Mouse (Mus musculus) embryonic facial prominence, embryonic 10.5 days (tissue): ENCODE data around the gene Prox2. TPM values are rescaled to one million over a fixed set of nuclear protein-coding genes. Genes with fewer than 3 reads are reported as not detected.

Experiments used
- DNase-seq: peaks from one replicate; pipeline ENCODE4 v3.0.0-alpha.2; 2017; ENCODE audit warnings: low spot score
- H3K27ac ChIP-seq: fragments of 300-500 bp; sonication (generic); replicated peaks from 2 replicates; pipeline ENCODE4 v1.5.1; 2016; ENCODE audit warnings: mild to moderate bottlenecking
- H3K27me3 ChIP-seq: fragments of 300-500 bp; sonication (generic); replicated peaks from 2 replicates; pipeline ENCODE4 v1.6.1; 2016; ENCODE audit warnings: low read depth, mild to moderate bottlenecking; ENCODE audit not compliant: poor library complexity, severe bottlenecking
- H3K36me3 ChIP-seq: fragments of 300-500 bp; sonication (generic); replicated peaks from 2 replicates; pipeline ENCODE4 v1.6.1; 2016; ENCODE audit warnings: mild to moderate bottlenecking, moderate library complexity
- H3K4me1 ChIP-seq: fragments of 300-500 bp; sonication (generic); 2 replicates; pipeline ENCODE4 v1.6.1; 2016
- H3K4me3 ChIP-seq: fragments of 300-500 bp; sonication (generic); 2 replicates; pipeline ENCODE4 v1.5.1; 2016; ENCODE audit warnings: mild to moderate bottlenecking, moderate library complexity
- H3K9me3 ChIP-seq: fragments of 300-500 bp; sonication (generic); 2 replicates; pipeline ENCODE4 v1.6.1; 2016; ENCODE audit warnings: mild to moderate bottlenecking
- WGBS: fragments of 180-500 bp; shearing (Covaris S2); methylation state at CpG from one replicate; pipeline ENCODE4 v1.1.7; 2016; 5-methylcytosine and 5-hydroxymethylcytosine counted together
- polyA plus RNA-seq: library from polyadenylated mRNA; unstranded; fragments of >200 nt; fragmentation: Nextera tagmentation; extraction: Ambion mirVana; gene quantifications from 2 replicates; pipeline ENCODE4 v1.2.1, GENCODE M21; 2016

The Prox2 gene
- 2.9 and 3.7 TPM in 2 replicates for polyA plus RNA-seq

GRCm38 (mm10) chr12:85110698-85111592 is at the start of gene Prox2, which contains the start of gene Dlst:
TSS of gene Prox2 (minus strand) at chr12:85110759.
TSS of gene Dlst (plus strand) at chr12:85110833.
- DNase-seq, result peak; percentile 92
- H3K4me3 ChIP-seq, result peak within 1 kb of the TSS; percentile 95
- 0 out of 2 replicates have a peak, but pooled peaks cover 8% of the 10 kb centered on the region for H3K27me3 ChIP-seq
- H3K27ac ChIP-seq, result peak within 1 kb of the TSS; percentile 93
- peaks cover 42% of the 10 kb centered on the region for H3K4me1 ChIP-seq
- WGBS, result under 1% methylated on average over 83 of the region's 83 CpGs
- H3K36me3 ChIP-seq, result peaks cover 25% of the 10 kb centered on the region
- no peaks in the 10 kb centered on the region for H3K9me3 ChIP-seq

- Histone ChIP-seq H3K36me3 (no peaks in the 10 kb centered on the region), H3K4me1 (0 out of 2 replicates have a peak, but pooled peaks cover 2% of the 10 kb centered on the region), H3K9me3 (no peaks in the 10 kb centered on the region), H3K27me3 (no peaks in the 10 kb centered on the region), H3K27ac (no peak overlapping the region), H3K4me3 (no peak overlapping the region)
- DNase-seq, result no peak
- 81% methylated on average over 5 of the region's 5 CpGs for WGBS
Measured at GRCm38 (mm10) chr12:85159592-85159991, 49.0 kb upstream of the Prox2 start.

GRCm38 (mm10) chr12:85158801-85159200 is 48.2 kb upstream of the Prox2 start:
- Histone ChIP-seq H3K4me3 (no peak overlapping the region), H3K36me3 (no peaks in the 10 kb centered on the region), H3K9me3 (no peaks in the 10 kb centered on the region), H3K4me1 (0 out of 2 replicates have a peak, but pooled peaks cover 2% of the 10 kb centered on the region), H3K27me3 (no peaks in the 10 kb centered on the region), H3K27ac (no peak overlapping the region)
- DNase-seq, result no peak
- WGBS, result 90% methylated on average over 8 of the region's 8 CpGs

- H3K9me3 ChIP-seq, result no peaks in the 10 kb centered on the region
- no peaks in the 10 kb centered on the region for H3K36me3 ChIP-seq
- 91% methylated on average over 14 of the region's 14 CpGs for WGBS
- DNase-seq, result no peak
- 0 out of 2 replicates have a peak, but pooled peaks cover 2% of the 10 kb centered on the region for H3K4me1 ChIP-seq
- no peaks in the 10 kb centered on the region for H3K27me3 ChIP-seq
- H3K4me3 ChIP-seq, result no peak overlapping the region
- H3K27ac ChIP-seq, result no peak overlapping the region
Measured at GRCm38 (mm10) chr12:85157797-85158460, 47.4 kb upstream of the Prox2 start.

- WGBS, result 72% methylated on average over 6 of the region's 6 CpGs
- no peak overlapping the region for H3K4me3 ChIP-seq
- H3K27me3 ChIP-seq, result peaks cover 8% of the 10 kb centered on the region
- 0 out of 2 replicates have a peak, but pooled peaks cover 2% of the 10 kb centered on the region for H3K4me1 ChIP-seq
- DNase-seq, result no peak
- H3K36me3 ChIP-seq, result no peaks in the 10 kb centered on the region
- H3K9me3 ChIP-seq, result no peaks in the 10 kb centered on the region
- no peak overlapping the region for H3K27ac ChIP-seq
Measured at GRCm38 (mm10) chr12:85156324-85156723, 45.8 kb upstream of the Prox2 start.

- no peak overlapping the region for H3K27ac ChIP-seq
- H3K27me3 ChIP-seq, result peaks cover 38% of the 10 kb centered on the region
- H3K9me3 ChIP-seq, result no peaks in the 10 kb centered on the region
- H3K4me3 ChIP-seq, result no peak overlapping the region
- H3K4me1 ChIP-seq, result peaks cover 18% of the 10 kb centered on the region
- no peak for DNase-seq
- WGBS, result 83% methylated on average over 3 of the region's 3 CpGs
- no peaks in the 10 kb centered on the region for H3K36me3 ChIP-seq
Measured at GRCm38 (mm10) chr12:85153011-85153410, 42.5 kb upstream of the Prox2 start.

- no peaks in the 10 kb centered on the region for H3K36me3 ChIP-seq
- 16% methylated on average over 28 of the region's 28 CpGs for WGBS
- peak within 1 kb of the TSS; percentile 45 for H3K4me3 ChIP-seq
- H3K27me3 ChIP-seq, result peaks cover 57% of the 10 kb centered on the region
- no peaks in the 10 kb centered on the region for H3K9me3 ChIP-seq
- DNase-seq, result peak; percentile 71
- peaks cover 23% of the 10 kb centered on the region for H3K4me1 ChIP-seq
- no peak within 1 kb of the TSS for H3K27ac ChIP-seq
Measured at GRCm38 (mm10) chr12:85151002-85151774, 40.6 kb upstream of the Prox2 start, which contains the start of gene Rps6kl1. TSS of gene Rps6kl1 (minus strand) at chr12:85151264.

GRCm38 (mm10) chr12:85150321-85151001 is 39.9 kb upstream of the Prox2 start:
- H3K4me1 ChIP-seq, result peaks cover 30% of the 10 kb centered on the region
- H3K27me3 ChIP-seq, result peaks cover 62% of the 10 kb centered on the region
- H3K36me3 ChIP-seq, result no peaks in the 10 kb centered on the region
- no peak for DNase-seq
- peak overlapping the region; percentile 45 for H3K4me3 ChIP-seq
- WGBS, result 7% methylated on average over 20 of the region's 20 CpGs
- H3K27ac ChIP-seq, result no peak overlapping the region
- H3K9me3 ChIP-seq, result no peaks in the 10 kb centered on the region

GRCm38 (mm10) chr12:85146881-85147280 is 36.3 kb upstream of the Prox2 start:
- no peaks in the 10 kb centered on the region for H3K36me3 ChIP-seq
- H3K4me1 ChIP-seq, result peaks cover 35% of the 10 kb centered on the region
- 85% methylated on average over 9 of the region's 9 CpGs for WGBS
- DNase-seq, result no peak
- H3K27ac ChIP-seq, result no peak overlapping the region
- H3K9me3 ChIP-seq, result no peaks in the 10 kb centered on the region
- H3K27me3 ChIP-seq, result peaks cover 59% of the 10 kb centered on the region
- no peak overlapping the region for H3K4me3 ChIP-seq

GRCm38 (mm10) chr12:85146355-85146754 is 35.8 kb upstream of the Prox2 start:
- Histone ChIP-seq H3K4me3 (no peak overlapping the region), H3K27ac (0 out of 2 replicates have a peak overlapping the region, but pooled peaks have one; percentile 35), H3K4me1 (peaks cover 35% of the 10 kb centered on the region), H3K36me3 (no peaks in the 10 kb centered on the region), H3K27me3 (peaks cover 54% of the 10 kb centered on the region), H3K9me3 (no peaks in the 10 kb centered on the region)
- WGBS, result 26% methylated on average over 10 of the region's 11 CpGs
- DNase-seq, result peak; percentile 47

GRCm38 (mm10) chr12:85145630-85146029 is 35.1 kb upstream of the Prox2 start:
- H3K27me3 ChIP-seq, result peaks cover 53% of the 10 kb centered on the region
- DNase-seq, result no peak
- H3K36me3 ChIP-seq, result no peaks in the 10 kb centered on the region
- H3K4me1 ChIP-seq, result peaks cover 29% of the 10 kb centered on the region
- WGBS, result 77% methylated on average over 9 of the region's 9 CpGs
- H3K27ac ChIP-seq, result no peak overlapping the region
- H3K4me3 ChIP-seq, result no peak overlapping the region
- no peaks in the 10 kb centered on the region for H3K9me3 ChIP-seq
